Mouse (Mus musculus) monocyte, adult 5-6 weeks (primary cell): ENCODE measurements around the gene Tnfrsf19. TPM values are rescaled to one million over a fixed set of nuclear protein-coding genes. Genes with fewer than 3 reads are reported as not detected.

ENCODE experiments used
- ATAC-seq: fragments of 153-309, 156-312 bp; replicated peaks from 2 replicates; pipeline ENCODE4 v1.8.0; 2017; ENCODE audit warnings: mild to moderate bottlenecking; ENCODE audit not compliant: low TSS enrichment, insufficient number of reproducible peaks, severe bottlenecking, poor library complexity, low FRiP score
- total RNA-seq: library from RNA; stranded (forward); fragments of 200-1000, 200-491, 200-594 nt; gene quantifications from 3 replicates; pipeline ENCODE4 v1.2.3, GENCODE M21; 2017

Tnfrsf19 gene
- total RNA-seq, result 0.10 TPM in 1 of 3 replicates, not detected in the others

DNA sequence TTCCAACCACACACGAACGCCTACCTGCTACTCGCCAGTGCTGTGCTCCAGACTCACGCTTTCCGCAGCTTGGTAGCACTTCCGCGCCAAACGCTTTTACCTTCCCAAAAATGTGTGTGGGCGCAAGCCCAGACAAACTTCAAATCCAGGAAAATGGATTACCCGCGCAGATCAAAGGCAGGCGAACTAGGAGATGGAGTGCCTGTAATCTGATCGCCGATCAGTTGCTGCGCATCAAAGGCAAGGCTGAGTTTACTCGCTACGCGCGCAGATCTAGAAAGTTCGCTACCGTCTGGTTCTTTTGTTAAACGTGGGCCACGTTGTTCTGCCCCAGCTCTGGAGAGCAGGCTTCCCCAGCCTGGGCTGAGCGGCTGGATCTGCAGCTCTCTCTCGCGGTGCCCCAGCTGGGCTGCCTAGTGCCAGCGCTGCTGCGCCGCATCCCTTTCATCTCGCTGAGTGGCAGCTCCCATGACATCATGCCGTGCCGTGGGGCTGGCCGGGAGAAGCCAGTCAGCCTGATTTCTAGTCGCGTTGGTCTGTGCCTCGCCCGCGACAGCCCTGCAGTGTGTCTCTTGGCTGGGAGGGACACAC is at the start of gene Tnfrsf19:
Tnfrsf19 (minus strand) TSS at position 400 of the 591 bp plus-strand sequence.
- no peak for ATAC-seq

DNA sequence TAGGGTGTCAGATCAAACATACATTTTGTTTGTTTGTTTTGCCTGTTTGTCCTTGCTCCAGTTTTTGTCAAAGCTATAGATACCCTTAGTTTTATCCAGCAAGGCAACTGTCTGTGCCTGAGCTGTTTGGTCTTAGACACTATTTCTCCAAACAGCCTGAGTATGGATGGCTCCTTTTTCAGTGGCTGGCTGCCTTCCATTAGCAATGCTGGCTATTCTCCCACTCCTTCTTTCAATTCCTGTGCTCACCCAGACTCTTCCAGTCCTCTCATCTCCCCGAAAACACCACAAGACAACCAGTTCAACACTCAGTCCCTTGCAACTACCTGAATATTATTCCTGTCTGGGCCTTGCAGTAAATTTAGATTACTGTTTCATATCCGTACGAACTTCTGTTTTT is 45.8 kb upstream of the Tnfrsf19 start:
- no peak for ATAC-seq

DNA sequence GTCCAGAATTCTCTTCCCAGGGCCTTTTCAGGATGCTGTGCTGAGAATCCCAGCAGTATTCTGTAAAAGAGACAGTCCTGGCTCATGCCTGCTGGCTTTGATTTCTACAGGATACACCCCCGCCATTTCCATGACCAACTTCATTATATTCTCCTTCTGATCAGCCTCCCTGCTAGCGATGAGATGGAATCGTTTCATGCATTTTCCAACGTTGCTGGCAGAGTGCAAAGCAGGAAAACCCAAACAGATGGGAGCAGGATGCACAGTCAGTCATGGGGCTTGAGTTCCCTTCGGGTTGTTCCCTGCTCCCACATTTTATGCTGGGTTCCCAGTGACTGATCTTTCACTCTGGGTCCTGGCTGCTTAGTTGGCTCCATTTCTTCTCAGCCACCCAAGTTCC is 44.7 kb upstream of the Tnfrsf19 start:
- no peak for ATAC-seq

DNA sequence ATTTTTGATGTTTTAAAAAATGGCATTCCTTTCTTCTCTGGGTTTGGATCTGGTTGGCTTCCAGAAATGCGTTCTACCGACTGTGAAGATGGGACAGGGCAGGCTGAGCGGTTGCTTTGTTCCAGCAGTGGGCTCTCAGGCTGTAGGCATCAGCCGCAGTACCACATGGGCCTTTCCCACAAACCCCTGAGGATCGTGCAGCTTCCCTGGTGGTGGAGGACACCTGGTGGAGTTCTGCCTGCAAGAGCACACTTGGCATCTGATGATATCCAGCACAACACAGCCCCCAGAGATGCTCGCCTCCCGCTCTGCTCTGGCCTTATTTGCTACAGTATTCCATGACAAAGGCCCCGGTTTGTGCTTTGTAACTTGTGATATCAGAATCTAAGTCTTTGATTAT is 41.9 kb upstream of the Tnfrsf19 start:
- no peak for ATAC-seq

DNA sequence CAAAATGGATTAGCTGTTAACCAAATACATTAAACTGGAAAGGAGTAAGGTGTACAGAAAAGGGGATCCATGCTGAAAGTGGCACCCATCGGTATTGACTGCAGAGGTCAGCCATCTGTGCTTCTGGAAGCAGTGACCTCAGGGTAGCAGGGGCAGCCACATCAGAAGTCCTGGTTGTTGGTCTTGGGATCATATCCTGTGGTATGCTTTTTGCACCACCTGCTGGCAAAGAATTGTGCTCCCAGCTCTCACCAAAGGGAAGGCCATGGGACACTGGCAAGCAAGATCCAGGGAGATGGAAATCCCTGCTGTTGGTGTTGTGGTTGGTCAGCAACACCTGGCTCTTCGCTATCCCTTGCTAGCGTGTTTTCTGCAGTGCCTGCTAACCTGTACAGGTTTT is 39.0 kb upstream of the Tnfrsf19 start:
- no peak for ATAC-seq

DNA sequence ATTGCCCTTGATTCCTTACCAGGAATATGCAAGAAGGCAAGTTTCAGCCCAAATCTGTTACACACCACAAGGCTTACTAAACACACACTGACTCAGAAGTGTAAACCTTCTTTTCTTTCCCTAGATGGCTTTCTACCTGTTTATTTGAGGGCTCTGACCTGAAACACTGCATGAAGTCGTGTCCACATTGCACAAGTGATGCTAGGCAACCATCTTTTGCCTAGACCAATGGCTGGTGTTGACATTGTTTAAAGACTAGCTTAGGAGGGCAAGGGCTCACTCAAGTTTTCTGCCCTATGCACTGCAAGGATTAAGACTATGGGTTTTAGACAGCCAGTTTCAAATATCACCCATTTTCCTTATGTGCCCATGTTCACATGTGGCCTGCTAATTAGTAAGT is 23.3 kb upstream of the Tnfrsf19 start:
- ATAC-seq, result no peak

DNA sequence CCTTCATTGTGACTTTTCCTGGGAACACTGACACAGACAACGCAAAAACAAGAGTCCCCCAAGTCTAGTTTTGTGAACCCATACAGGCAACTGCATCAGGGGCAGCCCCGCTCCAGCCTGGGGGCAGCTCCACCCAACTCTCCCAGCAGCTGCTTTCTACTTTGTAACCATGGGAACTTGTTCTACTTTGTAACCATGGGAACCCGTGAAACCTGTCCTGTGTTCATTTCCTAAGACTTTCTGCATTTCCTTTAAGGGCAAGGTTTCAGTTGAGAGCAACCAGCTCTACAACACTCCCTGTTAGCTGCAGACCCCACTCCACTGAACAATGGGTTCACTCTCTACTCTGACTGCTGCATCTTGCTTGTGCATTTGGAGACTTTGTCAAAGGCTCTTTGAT is 15.4 kb upstream of the Tnfrsf19 start:
- ATAC-seq, result no peak

DNA sequence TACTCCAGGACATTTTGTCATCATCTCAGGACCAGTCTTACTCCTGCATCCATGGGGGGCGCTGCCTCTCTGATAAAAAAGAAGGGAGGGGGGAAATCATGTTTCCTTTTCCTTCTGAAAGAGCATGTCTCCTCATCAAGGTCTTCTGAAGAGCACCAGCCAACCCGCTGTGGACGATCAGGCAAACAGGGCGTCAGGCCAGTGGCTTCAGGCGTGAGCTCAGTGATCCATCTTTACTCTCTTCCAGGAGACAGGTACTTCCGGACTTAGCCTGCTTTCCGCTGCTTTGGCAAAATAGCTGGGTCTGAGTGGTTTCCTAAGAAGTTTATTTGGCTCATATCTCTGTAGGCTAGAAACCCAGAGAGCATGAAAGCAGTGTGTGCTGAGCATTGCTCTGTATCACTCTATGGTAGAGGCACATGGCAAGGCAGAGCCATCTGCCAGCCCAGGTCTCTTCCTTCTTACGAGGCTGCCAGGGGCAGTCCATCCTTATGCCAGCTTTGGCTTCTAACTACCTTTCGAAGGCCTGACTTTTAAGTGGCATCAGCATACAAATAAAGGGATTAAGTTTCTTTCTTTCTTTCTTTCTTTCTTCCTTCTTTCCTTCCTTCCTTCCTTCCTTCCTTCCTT is 13.1 kb upstream of the Tnfrsf19 start:
- no peak for ATAC-seq

DNA sequence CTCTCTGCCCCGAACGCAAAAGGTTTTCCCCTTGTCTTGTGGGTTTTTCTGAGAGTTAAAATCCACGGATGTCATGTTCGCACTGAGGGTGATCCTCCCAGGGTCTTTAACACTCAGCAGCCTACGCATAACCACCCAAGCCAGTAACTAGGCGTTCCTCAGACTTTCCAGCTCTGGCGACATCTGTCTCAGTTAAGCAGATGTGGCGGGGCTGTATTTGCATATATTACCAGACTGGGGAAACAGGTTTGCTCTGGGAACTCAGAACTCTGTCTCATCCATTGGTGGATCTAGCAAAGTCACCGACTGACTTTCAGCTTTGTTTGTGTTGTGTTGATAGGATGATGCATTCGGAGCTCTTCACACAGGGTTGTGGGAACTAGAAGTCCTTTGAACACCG is 10.7 kb upstream of the Tnfrsf19 start:
- no peak for ATAC-seq

DNA sequence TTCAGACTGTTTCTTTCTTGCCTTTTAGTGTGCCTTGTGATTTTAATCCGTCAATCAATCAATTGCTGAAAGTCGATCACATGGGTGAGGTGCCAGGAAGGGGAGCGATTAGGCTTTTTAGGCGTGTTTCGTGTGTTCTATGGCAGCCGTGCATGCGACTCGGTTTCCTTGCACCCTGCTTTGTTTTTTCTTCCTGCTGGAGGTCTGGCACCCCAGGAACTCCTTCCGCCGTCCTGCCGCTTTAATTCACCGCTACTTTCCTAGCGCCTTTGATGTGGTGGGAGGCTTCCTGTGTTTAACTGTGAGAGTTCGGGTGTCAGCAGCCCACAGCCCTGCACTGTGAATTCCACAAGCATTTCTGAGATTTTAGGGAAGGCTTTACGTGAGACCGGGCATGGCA is 10.2 kb upstream of the Tnfrsf19 start:
- ATAC-seq, result no peak

DNA sequence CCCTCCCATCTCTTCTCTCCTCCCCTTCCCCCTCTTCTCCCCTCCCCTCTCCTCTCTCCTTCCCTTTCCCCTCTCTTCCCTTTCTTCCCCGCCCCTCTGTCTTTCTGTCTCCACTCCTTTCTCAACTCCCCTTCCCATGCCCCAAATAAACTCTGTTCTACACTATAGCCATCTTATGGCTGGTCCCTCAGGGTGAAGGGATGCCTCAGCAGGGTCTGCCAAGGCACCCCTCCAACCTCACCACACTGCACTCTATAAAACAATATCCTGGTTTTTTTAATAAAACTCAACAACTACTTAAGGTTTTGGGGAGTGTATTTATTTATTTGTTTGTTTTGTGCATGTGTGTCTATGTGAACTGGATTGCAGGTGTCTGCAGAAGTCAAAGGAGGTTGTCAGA is 9.6 kb upstream of the Tnfrsf19 start:
- no peak for ATAC-seq

DNA sequence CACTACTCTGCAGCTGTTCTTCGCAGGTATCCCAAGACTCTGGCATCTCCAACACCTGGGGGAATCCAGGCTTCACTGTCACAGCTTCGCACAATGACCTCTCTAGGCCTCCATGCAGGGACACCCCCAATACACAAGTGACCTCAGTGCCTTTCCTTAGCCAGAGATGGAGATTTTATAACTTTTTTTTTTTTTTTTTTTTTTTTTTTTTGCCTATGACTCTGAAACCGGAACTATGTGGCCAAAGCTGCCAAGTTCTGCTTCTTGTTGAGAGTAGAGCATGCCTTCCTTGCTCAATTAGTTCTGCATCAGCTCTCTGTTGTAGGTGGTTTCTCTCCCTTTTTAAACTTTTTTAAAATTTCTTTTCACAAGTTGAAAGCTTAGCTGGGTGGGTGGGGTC is 5.9 kb upstream of the Tnfrsf19 start:
- no peak for ATAC-seq

DNA sequence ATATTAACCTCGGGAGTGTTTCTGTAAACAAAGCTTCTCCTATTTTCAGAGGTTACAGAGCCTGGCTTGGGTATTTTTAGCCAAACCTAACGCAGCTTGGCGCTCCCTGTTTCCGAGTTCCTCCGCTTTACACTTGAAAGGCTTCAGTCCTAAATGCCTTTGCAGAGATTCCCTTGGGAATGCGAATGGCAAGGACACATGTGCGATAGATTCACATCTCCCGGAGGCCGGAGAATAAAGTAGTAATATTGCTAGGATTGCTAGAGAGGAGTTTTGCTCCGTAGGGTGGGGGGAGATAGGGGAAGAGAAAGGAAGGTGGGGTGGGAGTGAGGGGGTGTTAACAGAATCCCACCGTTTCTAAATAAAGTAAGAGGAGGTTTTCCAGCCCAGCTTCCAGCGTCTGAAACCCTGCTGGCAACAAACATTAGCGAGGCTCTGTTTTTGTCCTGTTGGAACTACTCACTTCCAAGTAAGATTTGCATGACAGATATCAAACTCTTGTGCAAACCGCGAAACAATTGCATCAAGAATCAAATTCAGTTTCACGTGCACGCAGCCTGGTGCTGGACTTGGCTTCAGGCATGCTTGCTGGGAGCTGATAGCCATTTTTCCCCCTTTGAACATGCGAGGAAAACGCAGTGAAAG is 722 bp downstream of the Tnfrsf19 start:
- ATAC-seq, result no peak

DNA sequence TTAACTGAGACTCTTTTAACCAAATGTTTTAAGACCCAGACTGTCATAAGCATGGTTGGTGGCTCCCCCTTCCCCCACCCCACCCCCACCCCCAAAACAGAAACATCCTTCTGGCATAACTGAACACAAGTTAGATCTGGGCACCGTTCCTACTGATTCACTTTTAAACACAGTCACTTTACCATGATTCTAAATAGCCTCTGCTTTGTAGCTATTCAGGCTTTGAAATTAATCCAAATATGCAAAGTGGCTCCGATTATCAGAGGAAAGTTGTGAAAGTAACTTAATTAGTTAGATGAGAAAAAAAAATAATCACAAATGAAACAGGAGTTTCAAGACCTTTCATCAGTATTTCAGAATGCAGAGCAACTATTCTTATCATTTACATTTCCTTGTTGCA is 2.0 kb downstream of the Tnfrsf19 start:
- no peak for ATAC-seq

DNA sequence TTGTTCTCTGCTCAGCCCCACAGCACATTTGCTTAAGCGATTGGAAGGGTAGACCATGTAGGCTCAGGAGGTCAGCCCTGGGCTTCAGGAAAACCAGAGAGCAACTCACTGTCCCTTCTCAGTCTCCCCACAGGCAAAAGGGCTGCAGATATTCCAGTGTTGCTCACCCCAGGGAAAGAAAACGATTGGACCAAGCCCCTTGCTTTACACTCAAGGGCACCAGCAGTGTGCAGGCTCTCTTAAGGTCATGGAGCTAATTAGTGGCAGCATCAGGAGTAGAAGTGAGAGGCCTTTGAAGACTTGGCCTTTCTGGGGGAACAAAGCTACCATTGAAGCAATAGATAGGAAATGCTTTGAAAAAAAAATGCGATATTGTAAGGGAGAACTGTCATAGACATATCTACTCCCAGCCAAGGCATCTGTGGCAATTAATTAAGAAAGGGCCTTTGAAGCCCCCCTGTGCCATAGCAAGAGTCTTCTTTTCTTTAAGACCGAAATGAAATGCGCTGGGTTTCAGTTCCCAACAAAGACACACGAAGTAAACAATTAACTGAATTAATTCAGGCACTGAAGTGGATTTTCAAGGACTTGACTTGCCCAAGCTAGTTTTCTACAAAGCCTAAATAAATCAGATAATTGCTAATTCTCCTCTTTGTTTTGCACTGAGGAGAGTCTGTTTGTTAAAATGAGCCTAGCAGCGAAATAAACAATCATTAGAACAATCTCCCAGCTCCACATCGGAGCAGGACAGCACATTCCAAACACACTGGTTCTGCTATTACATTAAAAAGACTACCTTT is 2.6 kb downstream of the Tnfrsf19 start:
- ATAC-seq, result no peak

DNA sequence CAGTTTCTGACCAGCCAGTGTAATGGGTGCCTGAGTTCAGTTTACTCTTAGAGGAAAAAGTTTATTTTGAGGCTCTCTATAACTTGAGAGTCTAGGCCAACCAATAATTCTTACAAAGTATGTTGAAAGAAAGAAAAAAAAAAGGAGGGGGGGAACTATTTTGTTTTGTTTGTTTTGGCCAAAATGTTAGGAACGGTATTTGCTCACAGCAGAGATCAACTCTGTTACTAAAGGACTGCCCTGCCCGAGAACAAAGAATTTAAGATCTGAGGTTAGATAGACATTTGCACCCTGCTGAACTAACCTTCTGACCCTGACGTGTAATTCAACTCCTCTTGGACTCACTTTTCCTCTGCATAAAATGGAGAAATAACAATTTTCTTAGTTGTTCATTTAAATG is 4.0 kb downstream of the Tnfrsf19 start:
- ATAC-seq, result no peak

DNA sequence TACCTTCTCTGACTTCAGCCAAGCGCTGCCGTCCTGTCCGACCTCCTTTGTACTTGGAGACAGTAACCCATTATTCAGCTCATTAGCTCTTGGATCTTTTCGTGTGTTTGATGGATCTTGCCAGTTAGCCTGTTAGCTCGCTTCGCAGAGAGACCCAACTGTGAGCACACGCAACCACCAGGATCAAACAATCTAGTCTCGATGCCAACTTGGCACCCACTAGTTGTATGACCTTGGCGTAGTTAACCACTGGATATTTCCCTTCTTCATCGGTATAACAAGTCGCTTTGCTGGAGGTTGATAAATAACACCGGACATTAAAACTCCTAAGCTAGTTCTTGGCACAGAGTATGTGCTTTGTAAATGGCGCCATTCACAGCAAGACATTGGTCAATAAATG is 6.1 kb downstream of the Tnfrsf19 start:
- ATAC-seq, result no peak

DNA sequence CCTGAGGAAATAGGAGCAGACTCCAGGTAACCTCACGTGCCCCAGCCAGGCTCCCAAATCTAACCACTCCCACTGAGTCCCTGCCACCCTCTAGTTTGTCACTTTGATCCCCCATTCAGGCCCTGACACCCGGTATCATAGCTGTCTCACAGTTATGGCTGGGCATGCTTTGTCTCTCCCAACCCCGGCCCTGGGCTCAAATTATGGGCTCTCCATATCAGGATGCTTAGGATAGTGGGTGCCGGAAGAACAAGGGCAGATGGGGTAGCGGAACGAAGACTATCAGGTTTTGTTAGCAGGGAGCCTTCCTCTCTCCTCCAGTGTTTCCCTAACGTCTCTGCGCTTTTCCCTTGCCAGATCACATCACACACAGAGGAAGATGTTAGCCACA is 8.2 kb downstream of the Tnfrsf19 start:
- no peak for ATAC-seq

DNA sequence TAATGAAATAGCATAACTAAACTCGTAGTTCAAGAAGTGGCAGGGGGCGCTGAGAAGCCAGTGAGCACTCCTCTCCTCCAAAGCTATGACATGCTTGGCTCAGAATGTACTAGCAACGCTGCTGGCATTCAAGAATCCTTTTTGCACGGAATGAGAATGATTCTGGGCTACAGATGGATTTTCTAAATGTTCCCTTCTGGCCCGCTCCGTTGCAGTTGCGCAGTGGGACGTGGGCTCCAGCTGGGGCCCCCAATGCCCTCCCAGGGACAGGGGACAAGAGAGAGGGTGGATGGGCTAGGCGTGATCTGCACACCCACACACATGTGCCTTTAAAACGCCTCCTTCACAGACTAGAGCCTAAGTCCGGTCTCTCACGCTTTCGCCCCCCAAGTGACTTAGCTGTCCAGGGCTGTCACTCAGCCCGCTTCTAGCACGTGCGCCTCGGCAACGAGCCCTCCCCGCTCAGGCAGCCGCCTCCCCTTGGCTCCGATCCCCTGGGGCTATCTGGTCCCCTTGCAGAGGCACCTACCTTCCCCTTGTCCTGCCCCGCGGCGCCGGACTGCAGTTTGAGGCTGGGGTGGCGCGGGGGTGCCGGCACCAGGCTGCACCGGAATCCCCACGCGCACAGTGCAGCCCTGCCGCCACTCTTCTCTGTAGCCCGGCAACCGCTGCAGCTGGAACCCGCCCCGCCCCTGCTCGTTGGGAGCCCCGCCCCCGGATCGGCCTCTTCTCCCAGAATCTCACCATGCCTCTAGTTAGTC is 8.8 kb downstream of the Tnfrsf19 start:
- no peak for ATAC-seq
